Mouse (Mus musculus) thymus, postnatal 0 days (tissue): ENCODE results near the gene Zfp219. TPM values are rescaled to one million over a fixed set of nuclear protein-coding genes. Genes with fewer than 3 reads are reported as not detected.

Experiments
- DNase-seq: peaks from one replicate; pipeline ENCODE4 v3.0.0-alpha.2; 2015; ENCODE audit warnings: low spot score
- polyA plus RNA-seq: library from polyadenylated mRNA; unstranded; fragments of >200 nt; fragmentation: Nextera tagmentation; extraction: Ambion mirVana; gene quantifications from 2 replicates; pipeline ENCODE4 v1.2.1, GENCODE M21; 2015

Gene Zfp219
- polyA plus RNA-seq, 1 experiment from 2014 or later, result 44.5 TPM

- peak; percentile 78 for DNase-seq
Measured at GRCm38 (mm10) chr14:52003981-52004495, 16.5 kb downstream of the Zfp219 start.

GRCm38 (mm10) chr14:51997483-51997882, 23.1 kb downstream of the Zfp219 start:
- no peak for DNase-seq

- no peak for DNase-seq
Measured at GRCm38 (mm10) chr14:51996866-51997265, 23.7 kb downstream of the Zfp219 start.

GRCm38 (mm10) chr14:51996231-51996841, 24.2 kb downstream of the Zfp219 start:
- DNase-seq, result no peak

GRCm38 (mm10) chr14:51995219-51995871, 25.2 kb downstream of the Zfp219 start:
- DNase-seq, result no peak

GRCm38 (mm10) chr14:51994453-51994852, 26.1 kb downstream of the Zfp219 start:
- no peak for DNase-seq

- DNase-seq, result peak; percentile 36
Measured at GRCm38 (mm10) chr14:51989461-51989970, 31.0 kb downstream of the Zfp219 start.

- DNase-seq, result no peak
Measured at GRCm38 (mm10) chr14:51988731-51989130, 31.8 kb downstream of the Zfp219 start.

- DNase-seq, result no peak
Measured at GRCm38 (mm10) chr14:51987177-51987576, 33.4 kb downstream of the Zfp219 start.

GRCm38 (mm10) chr14:51986153-51986505, 34.4 kb downstream of the Zfp219 start:
- DNase-seq, result no peak

- DNase-seq, result no peak
Measured at GRCm38 (mm10) chr14:51985301-51986152, 35.0 kb downstream of the Zfp219 start.

GRCm38 (mm10) chr14:51984247-51985231, 36.0 kb downstream of the Zfp219 start, which contains the start of gene Arhgef40:
Arhgef40 (plus strand) TSS chr14:51984719.
- peak; percentile 39 for DNase-seq

- DNase-seq, result no peak
Measured at GRCm38 (mm10) chr14:51983855-51984246, 36.7 kb downstream of the Zfp219 start.

GRCm38 (mm10) chr14:51983251-51983650, 37.3 kb downstream of the Zfp219 start:
- no peak for DNase-seq

GRCm38 (mm10) chr14:51979252-51979651, 41.3 kb downstream of the Zfp219 start:
- no peak for DNase-seq

- DNase-seq, result no peak
Measured at GRCm38 (mm10) chr14:51967400-51967799, 53.1 kb downstream of the Zfp219 start.

GRCm38 (mm10) chr14:51960316-51960715, 60.2 kb downstream of the Zfp219 start:
- no peak for DNase-seq
